Mouse (Mus musculus) heart, adult 2 months (tissue): ENCODE results near the gene P4ha2. TPM values are rescaled to one million over a fixed set of nuclear protein-coding genes. Genes with fewer than 3 reads are reported as not detected.

Experiments
- DNase-seq, 2 experiments: peaks; one replicate each; pipeline ENCODE4 v3.0.0; 2021
- H3K27ac ChIP-seq: fragments of 200-600 bp; 2 replicates; pipeline ENCODE4 v1.8.1; 2022
- H3K27me3 ChIP-seq: fragments of 200-500 bp; 2 replicates; pipeline ENCODE4 v1.6.1; 2012; ENCODE audit warnings: mild to moderate bottlenecking, low read length, inconsistent platforms, mixed read lengths; ENCODE audit not compliant: control insufficient read depth, insufficient read depth
- H3K36me3 ChIP-seq: fragments of 200-500 bp; 2 replicates; pipeline ENCODE4 v1.6.1; 2012; ENCODE audit warnings: low read length, inconsistent platforms; ENCODE audit not compliant: control insufficient read depth, insufficient read depth
- H3K4me1 ChIP-seq: fragments of 200-500 bp; 2 replicates; pipeline ENCODE4 v1.6.1; 2011; ENCODE audit warnings: low read length; ENCODE audit not compliant: control insufficient read depth, insufficient read depth
- H3K4me3 ChIP-seq: fragments of 200-600 bp; 2 replicates; pipeline ENCODE4 v1.8.1; 2022
- H3K79me2 ChIP-seq: fragments of 200-500 bp; replicated peaks from 2 replicates; pipeline ENCODE4 v1.6.1; 2012; ENCODE audit warnings: mild to moderate bottlenecking, inconsistent platforms, low read length, moderate library complexity, mixed read lengths; ENCODE audit not compliant: control insufficient read depth, insufficient read depth
- H3K9ac ChIP-seq: fragments of 200-500 bp; 2 replicates; pipeline ENCODE4 v1.6.1; 2012; ENCODE audit warnings: low read depth, mild to moderate bottlenecking, control low read depth, inconsistent platforms, low read length, mixed read lengths
- CTCF ChIP-seq: fragments of 200-600 bp; IDR thresholded peaks from 2 replicates; pipeline ENCODE4 v1.8.1; 2022; ENCODE audit warnings: antibody characterized with exemption, mild to moderate bottlenecking, moderate library complexity
- EP300 ChIP-seq: fragments of 200-500 bp; IDR thresholded peaks from 2 replicates; pipeline ENCODE4 v1.6.1; 2011; ENCODE audit warnings: low read depth, low read length, control low read depth; ENCODE audit not compliant: insufficient read depth
- POLR2A ChIP-seq: fragments of 200-500 bp; IDR thresholded peaks from 2 replicates; pipeline ENCODE4 v1.6.1; 2011; ENCODE audit warnings: mild to moderate bottlenecking, low read depth, low read length, control low read depth; ENCODE audit not compliant: insufficient read depth
- WGBS: fragments of 180-500 bp; shearing (Covaris S2); methylation state at CpG from one replicate; pipeline ENCODE4 v1.1.7; 2018; 5-methylcytosine and 5-hydroxymethylcytosine counted together
- intact Hi-C: fragments of 180-260 bp; cut with DNase I; formaldehyde crosslinking; loops from one replicate; pipeline ENCODE4 v1.15.1; 2025
- polyA plus RNA-seq: library from polyadenylated mRNA; depleted of rRNA; stranded (reverse); fragments of >200 nt; gene quantifications from 2 replicates; pipeline ENCODE4 v1.2.3, GENCODE M21; 2012
- total RNA-seq, 2 experiments: library from RNA; stranded (reverse); gene quantifications; 2 replicates each; pipeline ENCODE4 v1.2.3; 2021

P4ha2 gene
- total and polyA plus RNA-seq, 3 experiments, result 37.4 to 63.6 (median 59.9) TPM

DNA sequence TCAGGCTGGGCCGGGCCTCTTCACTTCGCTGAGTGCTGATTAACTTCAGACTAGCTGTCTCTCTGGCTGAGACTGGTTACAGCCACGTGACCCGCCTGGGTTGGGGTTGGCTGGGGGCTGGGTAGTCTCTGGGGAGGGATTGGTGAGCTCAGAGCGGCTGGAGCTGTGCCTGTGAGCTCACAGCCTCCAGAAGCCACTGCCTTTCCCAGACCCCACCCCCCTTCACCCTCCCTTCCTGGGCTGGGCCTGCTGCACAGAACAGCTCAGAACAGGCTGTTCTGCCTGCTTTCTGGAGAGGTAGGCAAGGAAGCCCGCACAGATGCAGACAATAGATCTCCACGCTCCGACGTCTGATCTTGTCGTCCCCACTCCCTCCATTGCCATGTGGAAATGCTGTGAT lies 13.0 kb downstream of the P4ha2 start:
- Histone ChIP-seq H3K27me3 (no peaks in the 10 kb centered on the region), H3K4me3 (peak overlapping the region; percentile 35; the same call in 1 of the 2 replicates), H3K4me1 (peaks cover 23% of the 10 kb centered on the region), H3K27ac (peak overlapping the region; percentile 94), H3K9ac (peak overlapping the region; percentile 43), H3K79me2 (no peaks in the 10 kb centered on the region), H3K36me3 (peaks cover 12% of the 10 kb centered on the region)
- WGBS, result 3% methylated on average over 10 of the region's 10 CpGs
- TF ChIP-seq EP300 (peak; percentile 98), CTCF (no peak), POLR2A (peak; percentile 96)
- peak; percentile 93 to 97 for DNase-seq
- intact Hi-C loops, result loop anchor here (1.0 to 10.0 kb wide), 3 partner anchors 13 to 348 kb away; partner anchors contain the start of gene P4ha2

DNA sequence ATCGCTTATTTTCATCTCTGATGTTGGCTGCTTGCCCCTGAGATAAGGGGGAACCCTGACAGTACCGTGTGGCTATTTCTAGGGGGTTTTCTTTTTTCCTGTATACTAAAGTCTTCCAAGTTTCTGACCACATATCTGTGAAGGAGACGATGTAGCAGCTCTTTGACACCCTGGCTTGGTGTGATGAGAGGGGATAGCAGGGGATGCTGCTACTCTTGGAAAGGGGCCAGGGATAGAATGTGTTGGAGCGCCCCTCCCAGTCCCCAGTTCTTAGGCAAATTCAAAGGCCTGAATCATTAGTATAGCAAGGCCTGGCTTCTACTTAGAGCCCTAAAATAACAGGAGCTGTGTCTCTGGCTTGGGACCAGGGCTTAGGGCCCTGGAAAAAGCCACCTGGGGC lies 13.5 kb downstream of the P4ha2 start:
- DNase-seq, result no peak
- Histone ChIP-seq H3K27ac (peak overlapping the region; percentile 94), H3K36me3 (peaks cover 12% of the 10 kb centered on the region), H3K27me3 (no peaks in the 10 kb centered on the region), H3K9ac (peak overlapping the region; percentile 43), H3K4me3 (peak overlapping the region; percentile 35; the same call in 1 of the 2 replicates), H3K79me2 (no peaks in the 10 kb centered on the region), H3K4me1 (peaks cover 20% of the 10 kb centered on the region)
- TF ChIP-seq POLR2A, result no peak
- TF ChIP-seq EP300, result no peak
- no peak for TF ChIP-seq CTCF
- 6% methylated on average over 4 of the region's 4 CpGs for WGBS
- intact Hi-C loops, result loop anchor here (1.0 to 10.0 kb wide), 3 partner anchors 13 to 349 kb away; partner anchors contain the start of gene P4ha2

DNA sequence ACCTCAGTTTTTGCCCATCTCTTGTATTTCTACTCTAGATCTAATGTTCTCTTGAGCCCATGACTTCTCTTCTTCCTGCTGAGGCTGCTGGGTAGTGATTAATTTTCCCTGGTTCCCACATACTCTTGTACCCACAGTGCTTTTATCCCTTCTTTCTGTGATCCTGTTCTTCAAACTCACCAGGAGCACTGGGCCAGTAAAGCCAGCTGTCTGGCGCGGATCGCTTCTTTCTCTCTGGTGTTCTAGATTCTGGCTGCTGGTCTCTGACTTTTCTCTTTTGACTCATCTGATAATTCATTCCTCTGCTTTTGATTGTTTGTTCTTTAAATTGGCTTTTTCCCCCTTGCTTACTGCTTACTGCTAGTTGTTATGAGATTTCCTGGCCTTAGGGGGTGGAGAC lies 14.9 kb downstream of the P4ha2 start:
- Histone ChIP-seq H3K4me1 (peaks cover 13% of the 10 kb centered on the region), H3K4me3 (no peak overlapping the region), H3K36me3 (peaks cover 12% of the 10 kb centered on the region), H3K27ac (no peak overlapping the region; the same call in 1 of the 2 replicates), H3K27me3 (no peaks in the 10 kb centered on the region), H3K79me2 (no peaks in the 10 kb centered on the region), H3K9ac (no peak overlapping the region)
- intact Hi-C loops, result loop anchor here (10.0 kb wide), 1 partner anchor 350 kb away; no protein-coding TSS in a partner anchor
- TF ChIP-seq POLR2A, result no peak
- TF ChIP-seq CTCF, result no peak
- TF ChIP-seq EP300, result no peak
- DNase-seq, result peak in 1 of 2 experiments; percentile 14
- 96% methylated on average over 3 of the region's 3 CpGs for WGBS

DNA sequence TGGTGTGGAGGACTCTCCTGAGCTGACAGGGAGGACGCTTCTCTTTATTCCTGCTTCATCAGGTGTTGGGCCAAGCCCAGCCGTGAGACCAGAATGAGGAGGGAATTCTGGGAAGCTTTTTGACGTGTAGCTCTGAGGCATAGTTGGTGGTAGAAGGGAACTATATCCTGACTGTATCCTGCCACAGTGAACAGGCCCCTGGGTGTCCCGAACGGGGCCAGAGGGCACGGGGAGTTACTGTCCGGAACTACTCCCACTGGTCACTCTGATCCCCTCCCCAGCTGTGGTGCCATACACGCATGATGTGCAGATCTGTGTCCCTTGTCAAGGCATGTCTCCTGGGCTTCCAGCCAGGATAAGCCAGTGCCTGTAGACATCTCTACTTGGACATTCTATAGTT lies 15.4 kb downstream of the P4ha2 start:
- Histone ChIP-seq H3K4me1 (peaks cover 13% of the 10 kb centered on the region), H3K27ac (no peak overlapping the region; the same call in 1 of the 2 replicates)

DNA sequence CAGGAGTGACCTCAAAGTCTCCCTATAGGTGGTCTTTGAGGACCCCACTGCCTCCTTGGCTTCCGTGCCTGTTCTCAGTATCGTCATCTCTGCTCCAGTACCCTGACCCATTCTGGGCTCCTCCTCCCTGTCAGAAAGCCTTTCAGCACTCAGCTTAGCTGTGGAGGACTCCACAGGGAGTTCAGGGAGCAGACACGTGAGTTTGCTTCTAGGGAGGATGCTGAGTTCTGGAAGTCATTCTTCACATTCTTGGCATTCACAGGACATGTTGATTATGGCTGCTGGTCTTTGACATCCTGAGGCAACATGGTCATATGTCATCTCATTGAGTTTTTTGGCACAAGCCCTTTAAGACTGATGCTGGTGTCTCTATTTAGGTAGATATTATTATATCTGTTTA lies 16.0 kb downstream of the P4ha2 start:
- DNase-seq, result peak in 1 of 2 experiments; percentile 23
- H3K27ac ChIP-seq, result no peak overlapping the region; the same call in 1 of the 2 replicates
- intact Hi-C loops, result loop anchor here (10.0 kb wide), 1 partner anchor 351 kb away; no protein-coding TSS in a partner anchor
- H3K79me2 ChIP-seq, result no peaks in the 10 kb centered on the region
- no peaks in the 10 kb centered on the region for H3K27me3 ChIP-seq
- 41% methylated on average over 3 of the region's 3 CpGs for WGBS
- no peak overlapping the region for H3K9ac ChIP-seq
- H3K36me3 ChIP-seq, result peaks cover 12% of the 10 kb centered on the region
- H3K4me1 ChIP-seq, result peaks cover 13% of the 10 kb centered on the region
- no peak overlapping the region for H3K4me3 ChIP-seq
- TF ChIP-seq POLR2A, result no peak
- TF ChIP-seq EP300, result no peak
- TF ChIP-seq CTCF, result no peak

More for the DNA sequence above, 15.4 kb downstream of the P4ha2 start:
- intact Hi-C loops, result loop anchor here (10.0 kb wide), 1 partner anchor 350 kb away; no protein-coding TSS in a partner anchor
- WGBS, result 75% methylated on average over 8 of the region's 8 CpGs
- Histone ChIP-seq H3K27me3 (no peaks in the 10 kb centered on the region), H3K4me3 (no peak overlapping the region), H3K79me2 (no peaks in the 10 kb centered on the region), H3K36me3 (peaks cover 12% of the 10 kb centered on the region), H3K9ac (no peak overlapping the region)
- DNase-seq, result peak in 1 of 2 experiments; percentile 23
- no peak for TF ChIP-seq EP300
- TF ChIP-seq CTCF, result no peak
- TF ChIP-seq POLR2A, result no peak

DNA sequence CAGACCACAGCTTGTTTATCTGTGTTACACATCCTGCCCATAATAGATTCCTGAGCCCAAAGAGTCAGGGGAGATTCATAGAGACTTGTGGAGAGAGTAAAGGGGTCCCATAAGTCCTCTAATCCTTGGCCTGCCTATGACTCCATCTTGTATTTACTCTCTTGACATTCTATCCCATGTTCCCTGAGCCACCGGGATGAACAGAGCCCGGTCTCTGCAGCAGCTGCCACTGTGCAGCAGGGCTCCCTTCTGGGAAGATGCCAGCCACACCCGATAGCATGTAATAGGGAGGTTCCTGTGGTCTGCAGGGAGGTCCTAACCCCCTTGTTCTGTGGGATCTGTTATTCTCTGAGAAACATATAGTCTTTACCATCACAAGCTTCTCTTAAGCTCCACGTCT lies 16.5 kb downstream of the P4ha2 start:
- TF ChIP-seq EP300, result no peak
- TF ChIP-seq CTCF, result no peak
- TF ChIP-seq POLR2A, result no peak
- peak in 1 of 2 experiments; percentile 18 for DNase-seq
- WGBS, result 75% methylated on average over 4 of the region's 4 CpGs
- H3K79me2 ChIP-seq, result no peaks in the 10 kb centered on the region
- H3K27me3 ChIP-seq, result no peaks in the 10 kb centered on the region
- no peak overlapping the region for H3K27ac ChIP-seq
- H3K4me3 ChIP-seq, result no peak overlapping the region
- peaks cover 13% of the 10 kb centered on the region for H3K4me1 ChIP-seq
- H3K36me3 ChIP-seq, result peaks cover 12% of the 10 kb centered on the region
- intact Hi-C loops, result loop anchor here (10.0 kb wide), 1 partner anchor 352 kb away; no protein-coding TSS in a partner anchor
- no peak overlapping the region for H3K9ac ChIP-seq
